Comparison of ENCODE assay signal across 25 mouse cellular contexts in genomic region chr14:13967607-13968006, GRCm38 (mm10). TPM values are rescaled to one million over a fixed set of nuclear protein-coding genes. Genes with fewer than 3 reads are reported as not detected.
A peak's percentile ranks its signal among the peaks of the same experiment; 100 is the strongest.
DNase-seq lines count a peak whose midpoint lies in the region; ATAC-seq and TF ChIP-seq lines count a peak whose summit lies in the region.
"Had no signal": no experiment of that assay in that cellular context is flagged by ENCODE, and none has a peak within 500 bp of the region (broad histone marks: within the 10 kb centered on the region; RNA-seq: fewer than 3 reads in every experiment).

No protein-coding gene starts in this region.

- peaks cover 11% of the 10 kb centered on the region; the same call in 1 of the 2 replicates for H3K79me2 ChIP-seq in liver, adult 2 months (ENCODE audit: control insufficient read depth, insufficient read depth, low read length)

- H3K36me3 ChIP-seq in heart, embryonic 11.5 days (ENCODE audit: control insufficient read depth, insufficient read depth, low read length) = no peaks in the 10 kb centered on the region
- no peaks in the 10 kb centered on the region for H3K36me3 ChIP-seq in liver, adult 2 months (ENCODE audit: control insufficient read depth, insufficient read depth, low read length)
- H3K36me3 ChIP-seq in stomach, postnatal 0 days (ENCODE audit: control insufficient read depth, insufficient read depth, low read length) = no peaks in the 10 kb centered on the region
- H3K36me3 ChIP-seq: forebrain, embryonic 10.5 days; kidney, embryonic 15.5 days; midbrain, embryonic 12.5 days; neural tube, embryonic 12.5 days had no signal

- no peaks in the 10 kb centered on the region for H3K9me3 ChIP-seq in heart, embryonic 11.5 days (replicated peaks; ENCODE audit: control insufficient read depth, low read length)
- no peaks in the 10 kb centered on the region for H3K9me3 ChIP-seq in stomach, postnatal 0 days (ENCODE audit: control insufficient read depth, low read length)
- H3K9me3 ChIP-seq: forebrain, embryonic 10.5 days; kidney, embryonic 15.5 days; midbrain, embryonic 12.5 days; neural tube, embryonic 12.5 days had no signal

- no peak overlapping the region for H3K4me2 ChIP-seq in heart, embryonic 11.5 days
- H3K4me2 ChIP-seq in stomach, postnatal 0 days (replicated peaks; ENCODE audit: low read depth) = no peak overlapping the region
- H3K4me2 ChIP-seq: kidney, embryonic 15.5 days; lung, embryonic 14.5 days; midbrain, embryonic 12.5 days; neural tube, embryonic 12.5 days had no signal

- peak; percentile 54 for TF ChIP-seq CTCF in liver, adult 2 months (IDR thresholded peaks at IDR 0.05; ENCODE audit: low read depth, low read length)
- TF ChIP-seq CTCF in stomach, postnatal 0 days (IDR thresholded peaks at IDR 0.05; ENCODE audit: low read depth) = peak; percentile 45

- H3K9ac ChIP-seq in heart, embryonic 11.5 days (ENCODE audit: low read depth, low read length) = no peak overlapping the region
- no peak overlapping the region for H3K9ac ChIP-seq in liver, adult 2 months (ENCODE audit: low read depth, low read length)
- H3K9ac ChIP-seq in stomach, postnatal 0 days (ENCODE audit: low read length) = no peak overlapping the region
- H3K9ac ChIP-seq: kidney, embryonic 15.5 days; lung, embryonic 14.5 days; midbrain, embryonic 12.5 days; neural tube, embryonic 12.5 days had no signal

- WGBS in heart, embryonic 11.5 days (ENCODE audit: insufficient replicate concordance) = 57% methylated on average over 1 of the region's 1 CpGs
- 72% methylated on average over 1 of the region's 1 CpGs for WGBS in liver, adult 2 months
- whole genome bisulfite sequencing in stomach, postnatal 0 days = 56% methylated on average over 1 of the region's 1 CpGs

- TF ChIP-seq POLR2A in liver, adult 2 months (IDR thresholded peaks at IDR 0.05; ENCODE audit: extremely low read depth, insufficient read depth, low read length) = no peak

- ATAC-seq in heart, embryonic 11.5 days (replicated peaks; ENCODE audit: insufficient number of reproducible peaks, low FRiP score, low TSS enrichment) = no peak
- ATAC-seq in stomach, postnatal 0 days (ENCODE audit: low FRiP score, low TSS enrichment) = no peak
- ATAC-seq: inflammation-experienced regulatory T-cells, adult 6 months had no signal

- H3K4me1 ChIP-seq in heart, embryonic 11.5 days (ENCODE audit: control insufficient read depth, insufficient read depth, low read length) = no peaks in the 10 kb centered on the region
- H3K4me1 ChIP-seq in liver, adult 2 months (ENCODE audit: control insufficient read depth, insufficient read depth, low read length) = no peaks in the 10 kb centered on the region
- H3K4me1 ChIP-seq in stomach, postnatal 0 days (replicated peaks; ENCODE audit: control insufficient read depth, insufficient read depth) = no peaks in the 10 kb centered on the region
- H3K4me1 ChIP-seq: neural tube, embryonic 12.5 days had no signal

- peaks cover 20% of the 10 kb centered on the region for H3K27me3 ChIP-seq in heart, embryonic 11.5 days (ENCODE audit: control insufficient read depth, insufficient read depth, low read length)
- no peaks in the 10 kb centered on the region for H3K27me3 ChIP-seq in liver, adult 2 months (ENCODE audit: control insufficient read depth, insufficient read depth, low read length)
- no peaks in the 10 kb centered on the region for H3K27me3 ChIP-seq in stomach, postnatal 0 days (ENCODE audit: control insufficient read depth, insufficient read depth, low read length)
- H3K27me3 ChIP-seq: kidney, embryonic 15.5 days; midbrain, embryonic 12.5 days; neural tube, embryonic 12.5 days had no signal

- H3K4me3 ChIP-seq in heart, embryonic 11.5 days (ENCODE audit: low read depth, low read length) = no peak overlapping the region
- no peak overlapping the region for H3K4me3 ChIP-seq in liver, adult 2 months (ENCODE audit: insufficient read depth, low read depth, low read length)
- H3K4me3 ChIP-seq in stomach, postnatal 0 days (ENCODE audit: low read depth, low read length) = no peak overlapping the region
- H3K4me3 ChIP-seq: forebrain, embryonic 10.5 days; kidney, embryonic 15.5 days; midbrain, embryonic 12.5 days; neural tube, embryonic 12.5 days had no signal

- no peak for TF ChIP-seq EP300 in stomach, postnatal 0 days (optimal IDR thresholded peaks at IDR 0.05)

- H3K27ac ChIP-seq in heart, embryonic 11.5 days (ENCODE audit: low read depth, low read length) = no peak overlapping the region
- H3K27ac ChIP-seq in liver, adult 2 months (replicated peaks; ENCODE audit: insufficient read depth, low read depth, low read length) = no peak overlapping the region
- no peak overlapping the region for H3K27ac ChIP-seq in stomach, postnatal 0 days (replicated peaks)
- H3K27ac ChIP-seq: forebrain, embryonic 10.5 days; kidney, embryonic 15.5 days; macrophage; midbrain, embryonic 12.5 days; neural tube, embryonic 12.5 days had no signal

- peak; percentile 30 for DNase-seq in heart, adult 11 months
- DNase-seq in liver, adult 2 months (ENCODE audit: extremely low read depth, low read depth, low spot score) = no peak
- DNase-seq in liver = no peak
- peak; percentile 12 for DNase-seq in thymus, postnatal 25 days
- DNase-seq in thymus, postnatal 10 days (ENCODE audit: low spot score in 2 of 2) = no peak
- DNase-seq in stomach, postnatal 0 days (ENCODE audit: low spot score) = no peak
- no peak for DNase-seq in embryo, embryonic 11 days
- DNase-seq: adrenal gland, postnatal 36 days; cerebellum, adult 18-20 months; cerebellum, postnatal 36 days; gastrocnemius, postnatal 10 days; heart, adult 18-20 months; kidney, postnatal 4 days; lung, embryonic 14.5 days; right cerebral cortex, postnatal 4 days had no signal

RNA-seq across cellular contexts. Expression of gene Thoc7, which starts 6.0 kb away (rescaled TPM):
- polyA plus RNA-seq in heart, embryonic 11.5 days (2014; fragmentation: Nextera tagmentation; extraction: Ambion mirVana) = 160 and 161 TPM in 2 replicates
- total RNA-seq in liver, adult 2 months (2014; rRNA removed) = 41.5 and 53.3 TPM in 2 replicates
- polyA plus RNA-seq in liver, adult 2 months (2012; rRNA removed) = 13.8 and 16.5 TPM in 2 replicates
- polyA plus RNA-seq in stomach, postnatal 0 days (2015; fragmentation: Nextera tagmentation; extraction: Ambion mirVana) = 130 and 138 TPM in 2 replicates

RNA-seq across cellular contexts. Expression of gene Atxn7, which starts 6.4 kb away (rescaled TPM):
- polyA plus RNA-seq in heart, embryonic 11.5 days (2014; fragmentation: Nextera tagmentation; extraction: Ambion mirVana) = 3.2 and 5.2 TPM in 2 replicates
- total RNA-seq in liver, adult 2 months (2014; rRNA removed) = 13.2 and 14.9 TPM in 2 replicates
- 14.2 and 16.8 TPM in 2 replicates for polyA plus RNA-seq in liver, adult 2 months (2012; rRNA removed)
- 3.7 and 4.3 TPM in 2 replicates for polyA plus RNA-seq in stomach, postnatal 0 days (2015; fragmentation: Nextera tagmentation; extraction: Ambion mirVana)

RNA-seq across cellular contexts. Expression of gene Gm281, which starts 53.3 kb away (rescaled TPM):
- polyA plus RNA-seq in heart, embryonic 11.5 days (2014; fragmentation: Nextera tagmentation; extraction: Ambion mirVana) = not detected in 2 replicates
- total RNA-seq in liver, adult 2 months (2014; rRNA removed) = not detected in 2 replicates
- polyA plus RNA-seq in liver, adult 2 months (2012; rRNA removed) = not detected in 2 replicates
- polyA plus RNA-seq in stomach, postnatal 0 days (2015; fragmentation: Nextera tagmentation; extraction: Ambion mirVana) = not detected in 2 replicates
- total RNA-seq: adrenal gland, postnatal 36 days; gastrocnemius, postnatal 10 days; layer of hippocampus, postnatal 10 days had no signal
- polyA plus RNA-seq: forebrain, embryonic 10.5 days; heart, embryonic 16.5 days; hindbrain, embryonic 11.5 days; inflammation-experienced regulatory T-cells, adult 6 months; kidney, embryonic 15.5 days; macrophage; midbrain, embryonic 12.5 days had no signal

Comparison
In these comparisons a context has a peak if more than half of its experiments do, and no peak if none do; other contexts are left out.
1. DNase-seq: peak in heart, adult 11 months (single experiment) and thymus, postnatal 25 days (single experiment); none in liver, adult 2 months (single experiment), liver (single experiment), thymus, postnatal 10 days (0 of 2), stomach, postnatal 0 days (single experiment) and embryo, embryonic 11 days (single experiment).